Mouse (Mus musculus): ENCODE measurements at regions not wholly inside any gene's neighbourhood (a gene's known extent, or its start where the extent isn't known, plus 50 kb on each side); places are given as distances from the start of the nearest gene placed in this dataset.

DNA sequence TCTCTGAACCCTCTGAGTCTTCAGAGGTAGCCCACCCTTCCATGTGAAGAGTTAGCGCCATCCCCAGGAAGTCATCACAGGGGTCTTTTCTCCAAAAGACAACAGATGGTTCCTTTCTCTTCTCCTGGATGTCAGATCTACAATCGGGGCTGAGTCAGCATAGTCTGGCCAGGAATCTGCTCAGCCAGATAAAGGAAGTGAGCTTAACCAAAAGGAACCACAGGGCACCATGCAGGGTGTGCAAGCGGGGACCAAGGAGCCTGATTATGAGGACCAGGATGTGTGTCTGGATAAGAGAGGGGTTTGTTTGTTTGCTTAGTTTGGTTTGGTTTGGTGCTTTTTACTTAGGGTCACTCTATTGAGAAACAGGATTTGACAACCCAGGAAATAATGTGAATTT is 74.6 kb upstream of the Pcgf5 start:
- no peak for ATAC-seq (ENCODE audit: low FRiP score, low read depth)
- Histone ChIP-seq H3K4me3 (no peak overlapping the region), H3K9me3 (no peaks in the 10 kb centered on the region), H3K36me3 (no peaks in the 10 kb centered on the region), H3K4me2 (no peak overlapping the region), H3K9ac (no peak overlapping the region), H3K4me1 (replicated peaks) (no peaks in the 10 kb centered on the region), H3K27me3 (no peaks in the 10 kb centered on the region), H3K27ac (replicated peaks) (no peak overlapping the region)
- WGBS: 35% methylated on average over 3 of the region's 3 CpGs

DNA sequence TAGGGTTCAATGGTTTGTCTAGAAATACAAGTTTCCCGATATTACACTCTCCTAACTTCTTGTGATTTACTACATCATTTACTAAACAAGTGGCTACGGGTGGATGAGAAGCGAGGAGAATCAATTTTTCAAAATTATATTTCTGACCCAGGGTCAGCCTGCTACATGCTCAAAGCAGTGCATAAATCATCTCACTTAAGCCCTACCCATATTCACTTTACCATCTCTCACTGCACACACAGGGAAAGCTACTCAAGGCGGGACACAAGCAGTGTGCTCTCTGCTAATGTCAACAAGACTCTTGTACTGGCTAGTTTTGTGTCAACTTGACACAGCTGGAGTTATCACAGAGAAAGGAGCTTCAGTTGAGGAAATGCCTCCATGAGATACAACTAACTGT is 62.6 kb upstream of the Pcgf5 start:
- ATAC-seq (ENCODE audit: low FRiP score, low read depth): no peak
- WGBS: 83% methylated on average over 4 of the region's 4 CpGs

DNA sequence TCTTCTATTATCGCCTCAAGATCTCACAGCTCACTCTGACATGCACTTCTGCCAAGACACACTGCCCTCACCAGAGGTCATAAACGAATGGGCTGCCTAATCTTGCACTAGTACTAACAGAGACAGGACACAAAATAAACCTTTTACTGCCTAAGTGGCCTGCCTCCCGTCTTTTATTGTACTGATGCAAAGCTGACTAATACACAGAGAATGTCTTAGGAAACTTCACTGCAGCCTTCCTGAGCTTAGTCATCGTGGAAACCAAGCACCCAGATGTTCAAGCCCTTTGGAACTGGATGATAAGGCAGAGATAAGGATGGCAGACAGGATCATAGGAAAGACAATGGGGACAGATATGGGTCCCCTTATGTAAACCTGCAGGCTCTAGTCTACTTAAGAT is 57.3 kb upstream of the Pcgf5 start:
- Histone ChIP-seq H3K4me3 (no peak overlapping the region), H3K36me3 (no peaks in the 10 kb centered on the region), H3K4me2 (no peak overlapping the region), H3K27ac (replicated peaks) (no peak overlapping the region), H3K27me3 (no peaks in the 10 kb centered on the region), H3K4me1 (replicated peaks) (no peaks in the 10 kb centered on the region), H3K9me3 (no peaks in the 10 kb centered on the region), H3K9ac (no peak overlapping the region)
- WGBS: 83% methylated on average over 4 of the region's 4 CpGs
- no peak for ATAC-seq (ENCODE audit: low FRiP score, low read depth)

More for the DNA sequence above, 62.6 kb upstream of the Pcgf5 start:
- H3K9me3 ChIP-seq: no peaks in the 10 kb centered on the region
- H3K4me3 ChIP-seq: no peak overlapping the region
- H3K27me3 ChIP-seq: no peaks in the 10 kb centered on the region
- H3K27ac ChIP-seq (replicated peaks): no peak overlapping the region
- no peak overlapping the region for H3K9ac ChIP-seq
- H3K36me3 ChIP-seq: no peaks in the 10 kb centered on the region
- no peak overlapping the region for H3K4me2 ChIP-seq
- H3K4me1 ChIP-seq (replicated peaks): no peaks in the 10 kb centered on the region

DNA sequence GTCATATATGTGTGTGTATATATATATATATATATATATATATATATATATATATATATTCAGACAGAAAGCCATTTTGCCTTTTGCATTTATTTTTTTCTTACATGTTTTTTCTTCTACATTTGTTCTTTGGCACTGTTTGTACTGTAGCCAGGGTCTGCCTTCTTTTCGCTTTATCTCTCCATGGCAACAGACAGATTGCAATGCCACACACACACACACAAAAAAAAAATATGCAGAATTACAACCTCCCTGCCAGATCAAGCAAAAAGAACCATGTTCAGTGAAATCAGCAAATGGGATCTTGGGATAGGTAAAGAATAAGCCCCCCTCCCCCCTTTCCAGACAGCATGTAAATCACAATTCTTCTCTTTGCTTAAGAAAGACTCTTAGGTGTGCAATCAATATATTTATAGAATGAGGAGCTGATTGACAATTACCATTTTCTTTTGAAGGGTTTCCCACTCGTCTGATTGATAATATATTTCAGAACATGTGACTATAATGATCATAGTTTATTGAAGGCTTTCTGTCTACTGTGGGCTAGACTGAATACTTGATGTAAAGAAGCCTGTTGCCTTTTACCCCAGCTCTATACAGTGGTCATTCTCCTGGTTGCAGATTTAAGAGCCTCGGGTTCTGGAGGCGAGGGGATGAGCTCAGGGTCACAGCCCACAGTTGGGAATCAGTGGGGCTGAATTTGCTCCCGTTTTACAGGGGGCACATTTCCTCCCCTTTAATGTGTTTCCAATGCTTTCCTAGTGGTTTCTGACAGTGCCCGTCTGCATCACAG is 54.7 kb upstream of the Pcgf5 start:
- no peaks in the 10 kb centered on the region for H3K27me3 ChIP-seq
- WGBS: 69% methylated on average over 6 of the region's 6 CpGs
- no peak overlapping the region for H3K4me3 ChIP-seq
- H3K9me3 ChIP-seq: no peaks in the 10 kb centered on the region
- no peak for ATAC-seq (ENCODE audit: low FRiP score, low read depth)
- H3K4me1 ChIP-seq (replicated peaks): no peaks in the 10 kb centered on the region
- no peak overlapping the region for H3K9ac ChIP-seq
- H3K27ac ChIP-seq (replicated peaks): no peak overlapping the region
- no peaks in the 10 kb centered on the region for H3K36me3 ChIP-seq
- H3K4me2 ChIP-seq: no peak overlapping the region

All from hindbrain, embryonic 15.5 days (tissue).